Mouse (Mus musculus): Measurements from ENCODE around the gene Mapk8ip1.
A peak's percentile ranks its signal among the peaks of the same experiment; 100 is the strongest.
"Not testable (repeated sequence)": the region's sequence is repeated elsewhere in the genome, so short reads cannot be mapped to it uniquely, and the experiment has no call there.

Mapk8ip1 gene

DNA sequence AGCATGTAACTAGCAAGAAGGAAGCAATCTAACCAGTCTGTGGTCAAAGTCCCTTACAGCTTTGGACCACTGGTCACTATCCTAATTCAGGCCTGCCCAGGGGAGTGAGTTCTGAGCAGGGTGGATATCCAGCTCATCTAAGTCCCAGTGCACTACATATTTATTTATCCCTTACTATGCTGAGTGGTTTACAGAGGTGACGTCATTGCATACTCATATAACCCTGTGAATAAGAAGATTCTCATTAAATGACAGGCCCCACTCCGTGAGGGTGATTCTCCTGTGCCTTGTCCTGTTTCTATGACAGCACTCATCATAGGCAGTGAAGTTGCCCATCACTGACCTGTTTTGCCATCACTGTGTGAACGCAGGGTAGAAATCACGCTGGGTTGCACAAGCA lies 24.3 kb upstream of the Mapk8ip1 start:
- no peak for DNase-seq (ENCODE audit: low read depth, low spot score)

DNA sequence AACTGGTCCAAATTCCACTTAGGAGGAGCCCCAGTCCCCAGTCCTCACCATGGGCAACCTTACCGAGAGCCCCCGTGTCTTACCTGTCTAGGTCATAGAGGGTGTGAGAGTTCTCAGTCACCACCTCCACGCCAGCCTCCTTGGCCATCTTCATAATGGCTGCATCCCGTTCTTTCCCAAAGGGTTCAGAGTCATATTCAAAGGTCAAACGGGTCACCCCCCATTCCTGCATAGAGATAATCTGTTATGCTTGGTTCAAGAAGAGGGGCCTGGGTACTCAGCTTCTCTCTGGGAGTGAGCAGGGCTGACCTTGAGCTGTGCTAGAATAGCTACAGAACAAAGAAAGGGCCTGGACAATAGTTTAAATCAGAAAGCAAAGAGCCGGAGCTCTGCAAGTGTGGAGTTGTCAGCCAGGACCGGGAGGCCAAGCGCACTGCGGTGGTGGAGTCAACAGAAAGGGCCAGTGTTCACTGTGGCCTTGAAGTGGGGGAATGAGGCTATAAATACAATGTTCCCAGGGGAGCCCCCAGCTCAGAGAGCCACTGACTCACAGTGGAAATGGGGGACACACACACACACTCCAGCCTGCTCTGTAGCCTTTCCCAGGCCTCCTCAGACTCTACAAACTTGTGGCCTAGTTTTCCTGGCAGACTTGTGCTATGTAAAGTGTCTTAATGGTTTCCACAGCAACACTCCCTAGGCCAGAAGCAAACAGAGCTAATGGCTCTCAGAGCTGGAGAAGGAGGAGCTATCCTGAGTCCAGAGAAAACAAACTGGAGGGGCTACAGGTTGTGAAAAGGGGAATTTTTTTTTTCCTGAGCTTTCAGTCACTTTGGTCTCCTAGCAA lies 23.6 kb upstream of the Mapk8ip1 start:
- no peak for DNase-seq (ENCODE audit: low read depth, low spot score)

DNA sequence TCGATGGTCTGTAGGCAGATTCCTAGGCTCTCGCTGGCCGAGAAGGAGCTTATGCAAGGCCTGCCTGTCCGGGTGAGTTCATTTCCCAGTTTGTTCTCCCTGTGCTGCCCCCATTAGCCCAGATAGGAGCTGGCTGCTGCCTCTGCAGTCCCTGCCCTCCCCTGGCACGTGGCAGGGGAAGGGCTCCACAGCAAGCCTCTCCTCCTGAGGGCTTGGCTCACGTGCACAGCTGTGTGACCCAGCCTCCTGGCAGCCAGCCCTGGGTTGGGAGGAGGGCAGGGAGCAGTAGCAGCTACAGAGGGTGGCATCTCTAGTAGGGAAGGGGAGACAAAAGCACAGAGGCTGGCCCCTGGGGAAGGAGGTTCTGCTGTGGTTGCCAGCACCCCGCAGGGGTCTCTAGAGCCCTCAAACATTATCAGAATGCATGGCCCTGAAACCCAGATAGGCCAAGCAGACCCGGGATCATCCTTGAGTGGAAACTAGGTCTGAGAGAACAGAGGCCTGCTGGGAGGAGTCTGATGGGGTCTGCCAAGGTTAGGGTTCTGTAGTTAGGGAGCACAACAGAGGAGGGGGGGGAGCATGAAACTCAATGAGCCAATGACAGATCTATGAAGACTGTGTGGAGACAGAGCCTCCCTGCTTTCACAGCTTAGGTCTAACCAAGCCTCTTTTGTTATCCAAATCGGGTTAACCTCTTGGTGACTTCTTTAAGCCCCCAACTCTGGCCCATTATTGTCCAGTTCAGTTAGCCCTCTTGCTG lies 22.8 kb upstream of the Mapk8ip1 start:
- DNase-seq (ENCODE audit: low read depth, low spot score) = no peak

DNA sequence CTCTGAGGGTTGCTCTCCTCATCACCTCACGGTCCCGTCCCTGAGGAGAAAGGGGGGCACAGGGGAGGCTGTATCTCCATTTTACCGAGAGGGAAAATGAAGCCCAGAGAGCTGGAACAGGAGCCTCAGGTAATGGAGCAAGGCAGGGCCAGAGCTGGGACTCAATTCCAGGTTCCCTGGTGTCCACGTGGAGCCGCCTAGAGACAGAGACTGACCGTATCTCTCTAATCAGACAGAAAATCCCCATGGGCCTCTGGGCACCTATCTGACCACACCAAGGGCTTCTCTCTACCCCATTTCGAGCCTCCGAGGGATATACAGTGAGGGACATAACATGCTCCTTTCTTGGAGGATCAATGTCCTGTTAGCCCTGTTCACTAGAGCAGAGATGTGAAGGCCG lies 22.1 kb upstream of the Mapk8ip1 start:
- no peak for DNase-seq (ENCODE audit: low read depth, low spot score)

DNA sequence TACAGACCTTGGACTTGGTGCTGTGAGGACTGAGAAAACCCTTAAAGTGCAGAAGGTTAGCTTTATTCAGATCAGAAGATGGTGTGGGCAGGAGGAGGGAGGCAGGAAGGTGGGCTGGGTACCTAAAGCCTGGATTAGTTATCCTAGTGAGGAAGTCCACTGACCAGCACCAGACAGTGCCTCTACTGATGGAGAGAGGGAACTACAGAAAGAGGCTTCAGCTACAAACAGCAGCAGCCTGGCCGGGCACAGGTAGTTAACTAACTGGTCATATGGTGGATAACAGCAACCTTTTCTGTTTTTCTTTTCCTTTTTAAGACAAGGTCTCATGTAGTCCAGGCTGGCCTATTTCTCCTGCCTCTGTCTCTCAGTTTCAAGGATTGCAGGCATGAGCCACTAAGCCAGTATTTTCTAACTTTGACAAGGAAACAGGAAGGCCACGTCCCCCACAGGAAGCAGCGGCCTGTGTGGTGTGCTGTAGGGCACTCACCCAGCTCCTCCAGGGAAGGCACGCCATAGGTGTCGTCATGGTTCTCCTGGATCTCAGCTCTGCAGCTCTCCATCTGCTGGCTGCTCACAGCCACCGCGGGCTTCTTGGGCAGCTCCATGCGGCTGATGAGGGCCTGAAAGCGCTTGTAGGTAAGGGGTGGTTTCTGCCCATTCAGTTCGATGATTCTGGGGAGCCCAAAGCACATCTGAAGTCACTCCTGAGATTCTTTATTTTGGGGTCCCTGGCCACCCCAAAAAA lies 21.5 kb upstream of the Mapk8ip1 start:
- peak; percentile 21 for DNase-seq (ENCODE audit: low read depth, low spot score)

DNA sequence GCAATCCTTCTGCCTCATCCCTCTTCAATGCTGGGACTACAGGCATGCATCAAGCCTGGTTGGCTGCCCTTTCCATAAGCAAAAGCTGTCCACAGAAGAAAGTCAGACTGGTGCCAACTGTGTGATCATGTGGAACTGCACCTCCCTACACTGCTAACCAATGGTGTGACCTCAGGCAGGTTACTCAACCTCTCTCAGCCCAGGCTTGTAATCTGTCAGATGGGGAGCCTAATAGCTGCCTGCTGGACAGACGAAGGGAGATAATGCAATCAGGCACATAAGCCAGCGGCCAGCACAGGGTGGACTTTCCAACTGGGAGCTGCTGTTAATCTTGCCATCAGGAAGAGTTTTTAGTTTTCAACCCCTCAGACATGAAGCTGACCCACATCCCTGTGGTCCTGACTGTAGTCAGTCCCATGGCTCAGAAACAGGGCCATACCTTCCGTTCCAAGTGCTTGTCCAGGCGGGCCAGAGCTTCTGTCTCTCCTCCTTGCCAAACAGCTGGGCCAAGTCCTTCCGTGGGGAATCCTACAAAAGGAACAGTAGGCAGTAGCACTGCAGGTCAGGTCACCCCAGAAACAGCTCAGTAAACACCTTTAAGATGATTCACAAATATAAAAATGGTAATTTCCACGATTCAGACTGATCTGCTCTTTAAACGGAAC lies 20.8 kb upstream of the Mapk8ip1 start:
- no peak for DNase-seq (ENCODE audit: low read depth, low spot score)

DNA sequence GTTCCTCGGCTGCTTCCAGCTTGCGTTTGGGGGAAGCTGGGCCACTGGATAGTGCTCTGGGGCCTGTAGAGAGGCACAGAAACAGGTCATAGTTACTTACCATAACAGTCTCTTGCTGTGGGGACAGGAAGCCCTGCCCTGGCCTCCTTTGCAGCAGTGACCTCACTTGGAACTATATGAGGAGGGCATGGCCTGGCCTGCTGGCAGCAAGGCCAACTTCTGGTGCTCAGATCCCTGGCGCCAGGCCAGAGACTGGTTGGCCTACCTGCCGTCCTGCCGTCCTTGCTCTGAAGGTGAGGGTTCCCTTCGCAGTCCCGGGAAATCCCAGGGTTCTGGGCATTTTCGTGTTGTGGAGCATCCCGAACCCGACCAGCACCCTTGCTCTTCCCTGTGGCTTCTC lies 10.6 kb upstream of the Mapk8ip1 start:
- no peak for DNase-seq (ENCODE audit: low read depth, low spot score)

DNA sequence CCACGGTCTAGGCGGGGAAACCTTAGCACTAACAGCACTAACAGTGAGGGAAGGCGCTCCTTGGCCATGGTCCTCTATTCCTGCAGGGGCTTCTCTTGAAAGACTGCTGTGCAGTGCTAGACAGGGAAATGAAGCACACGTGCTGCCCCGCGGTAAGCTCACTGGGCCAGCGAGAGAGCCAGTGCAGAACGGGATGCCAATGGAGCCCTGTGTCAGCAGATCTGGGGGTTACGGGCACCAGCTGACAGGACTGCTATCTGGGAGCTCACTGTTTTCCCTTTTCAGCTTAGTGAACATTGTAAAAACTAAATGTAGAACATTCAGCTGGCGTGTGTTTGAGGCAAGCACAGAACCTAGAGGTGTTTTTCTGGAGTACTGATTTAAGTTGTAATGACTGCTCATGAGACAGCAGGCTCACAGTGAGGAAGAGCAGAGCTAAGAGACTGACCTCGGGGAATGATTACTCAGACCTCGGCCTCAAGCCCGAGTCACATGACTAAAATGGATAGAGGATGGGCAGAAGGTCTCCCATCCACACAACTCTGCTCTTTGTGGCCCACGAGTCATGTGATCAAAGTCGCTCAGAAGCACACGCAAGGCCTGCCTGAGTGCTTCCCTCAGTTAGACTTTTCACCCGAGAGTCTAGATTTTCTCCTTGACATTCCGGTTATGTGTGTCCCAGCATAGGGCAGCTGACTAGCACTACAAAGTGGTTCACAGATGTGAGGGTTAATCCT lies 7.4 kb upstream of the Mapk8ip1 start:
- no peak for DNase-seq (ENCODE audit: low read depth, low spot score)

DNA sequence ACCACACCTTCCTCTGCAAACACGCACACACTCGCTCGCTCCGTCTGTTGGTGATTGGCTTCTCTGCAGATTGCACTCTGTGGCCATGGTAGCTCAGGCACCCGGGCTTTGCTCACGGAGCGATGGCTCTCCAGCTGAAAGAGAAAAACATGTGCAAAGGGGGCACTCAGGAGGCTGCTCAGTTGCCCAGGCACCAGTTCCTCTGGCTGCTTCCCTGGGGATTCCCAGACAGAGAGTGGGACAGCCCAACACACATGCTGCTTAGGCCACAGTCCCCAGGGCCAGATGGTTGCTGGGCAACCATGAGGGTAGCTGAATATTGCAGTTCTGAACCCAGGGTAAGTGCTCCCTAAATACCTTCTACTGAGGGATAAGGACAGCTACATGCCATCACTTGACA lies 4.6 kb upstream of the Mapk8ip1 start:
- no peak for DNase-seq (ENCODE audit: low read depth, low spot score)

DNA sequence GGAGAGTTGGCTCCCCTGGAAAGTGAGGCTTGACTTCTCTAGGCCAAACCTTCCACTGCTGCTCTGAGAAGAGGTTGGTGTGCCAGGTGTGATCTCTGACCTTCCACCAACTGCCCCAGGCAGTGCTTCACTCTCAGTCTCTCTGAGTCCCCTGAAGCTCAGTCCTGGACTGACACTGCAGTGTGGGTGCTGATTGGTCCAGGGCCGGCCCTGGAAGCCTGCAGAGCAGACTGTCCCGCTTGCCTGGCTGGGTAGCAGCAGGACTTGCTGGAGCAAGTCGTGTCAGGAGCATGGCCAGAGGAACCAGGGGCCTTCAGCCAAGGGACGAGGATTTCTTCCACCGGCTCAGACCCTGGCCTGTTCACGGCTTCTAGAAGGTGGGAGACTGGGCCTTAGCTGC lies 3.7 kb upstream of the Mapk8ip1 start:
- no peak for DNase-seq (ENCODE audit: low read depth, low spot score)

DNA sequence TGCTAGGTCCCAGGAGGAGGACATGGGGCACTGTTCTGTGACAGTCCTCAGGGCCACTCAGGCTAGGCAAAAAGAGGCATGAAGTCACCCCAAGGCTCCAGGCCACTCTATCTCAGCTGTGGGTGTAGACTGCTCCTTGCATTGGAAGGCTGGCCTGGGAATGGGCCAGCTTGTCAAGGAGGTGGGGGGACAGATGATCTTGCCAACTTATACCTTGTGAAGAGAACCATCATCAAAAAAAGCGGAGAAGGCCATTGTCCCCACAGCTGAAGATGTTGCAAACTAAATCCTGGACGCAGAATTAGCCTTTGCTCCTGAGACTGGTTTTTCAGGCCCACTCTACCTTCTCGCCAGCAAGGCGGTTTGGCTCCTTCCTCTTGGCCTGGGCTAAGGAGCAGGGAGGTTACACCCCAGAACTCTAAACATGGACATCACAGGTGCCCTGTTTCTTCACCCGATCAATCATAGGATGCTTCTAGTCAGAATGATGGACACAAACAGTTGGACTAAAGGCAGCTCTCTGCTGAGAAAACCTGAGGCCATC lies 2.8 kb upstream of the Mapk8ip1 start:
- DNase-seq (ENCODE audit: low read depth, low spot score) = no peak

DNA sequence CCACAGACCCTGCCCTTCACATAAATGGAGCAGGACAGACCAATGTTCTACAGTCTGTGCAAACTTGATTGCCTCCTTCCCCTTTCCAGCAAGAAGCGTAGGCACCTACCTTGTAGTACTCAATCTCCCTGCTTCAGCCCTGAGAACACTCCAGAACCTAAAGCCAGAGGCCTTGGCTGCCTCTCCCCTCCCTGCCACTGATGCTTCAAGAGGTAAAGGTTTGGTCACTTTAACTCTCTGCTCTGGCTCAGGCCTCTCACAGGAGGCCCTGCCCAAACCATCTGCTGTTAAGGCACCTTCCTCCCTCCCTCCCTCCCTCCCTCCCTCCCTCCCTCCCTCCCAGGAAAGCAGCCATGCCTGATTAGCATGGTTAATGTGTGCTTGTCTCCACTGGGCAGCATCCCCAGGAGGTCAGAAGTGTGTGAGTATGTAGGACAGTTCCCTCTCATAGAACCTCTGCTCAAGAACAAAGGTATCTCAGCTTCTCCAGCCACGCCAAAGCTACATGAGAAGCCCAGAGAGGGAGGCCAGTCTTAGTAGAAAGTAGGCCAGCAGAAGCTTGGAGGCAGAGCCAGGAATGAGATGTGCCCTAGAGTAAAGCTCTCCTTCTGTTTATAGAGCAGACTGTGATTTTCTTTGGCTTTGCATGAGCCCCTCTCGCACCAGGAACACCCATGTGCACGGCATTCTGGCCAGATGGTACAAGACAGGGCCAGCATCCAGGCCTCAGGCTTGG lies 1.7 kb upstream of the Mapk8ip1 start:
- DNase-seq (ENCODE audit: low read depth, low spot score) = no peak

DNA sequence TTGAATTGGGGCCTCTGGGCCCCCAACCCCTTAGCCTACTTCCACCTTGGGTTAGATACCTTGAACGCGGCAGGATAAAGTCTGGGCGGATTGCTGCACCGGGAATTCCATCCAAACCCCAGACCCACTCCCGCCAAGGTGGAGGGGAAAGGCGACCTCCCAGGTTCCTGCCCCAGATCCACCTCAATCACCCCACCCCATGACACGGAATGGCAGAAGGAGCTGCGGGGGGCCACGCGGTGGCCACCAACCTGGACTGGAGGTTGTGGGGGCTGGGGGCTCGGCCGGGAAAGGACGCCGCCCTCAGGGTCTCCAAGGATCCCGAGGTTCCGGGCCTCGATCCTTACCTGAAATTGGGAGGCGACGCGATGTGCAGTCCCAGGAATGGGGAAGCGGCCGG lies 381 bp downstream of the Mapk8ip1 start:
- no peak for DNase-seq (ENCODE audit: low read depth, low spot score)

DNA sequence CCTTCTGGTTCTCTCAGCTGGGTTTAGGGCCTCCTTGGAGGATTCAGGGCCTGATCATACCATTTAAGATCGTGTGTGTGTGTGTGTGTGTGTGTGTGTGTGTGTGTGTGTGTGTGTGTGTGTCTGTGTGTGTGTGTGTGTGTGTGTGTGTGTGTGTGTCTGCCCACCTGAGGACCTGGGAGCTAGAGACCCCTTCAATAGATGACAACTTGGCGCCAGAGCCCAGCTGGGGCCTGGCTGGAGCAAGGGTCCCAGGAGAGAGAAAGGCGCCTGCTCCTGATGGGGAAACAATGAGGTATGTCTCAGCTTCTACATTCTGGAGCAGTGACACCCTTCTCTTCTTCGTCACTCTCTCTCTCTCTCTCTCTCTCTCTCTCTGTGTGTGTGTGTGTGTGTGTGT lies 1.2 kb downstream of the Mapk8ip1 start:
- not testable (repeated sequence) for DNase-seq (ENCODE audit: low read depth, low spot score)

DNA sequence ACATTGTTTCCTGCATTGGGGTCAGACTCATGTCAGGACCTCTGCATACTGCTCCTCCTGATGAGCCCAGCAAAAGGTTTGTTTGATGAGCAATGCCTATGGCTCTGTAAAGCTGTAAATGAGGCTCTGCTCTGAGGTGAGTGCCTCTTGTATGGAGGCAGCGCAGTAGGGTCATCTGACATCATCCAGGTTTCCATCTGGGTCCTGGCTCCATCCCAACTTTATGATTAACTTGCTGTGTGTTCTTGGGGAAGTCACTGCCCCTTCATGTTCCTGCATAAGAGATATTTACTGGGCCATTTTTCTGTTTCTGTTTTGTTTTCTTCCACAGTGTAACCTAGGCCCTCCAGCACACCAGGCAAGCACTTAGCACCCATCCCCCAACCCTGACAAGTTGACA lies 3.6 kb downstream of the Mapk8ip1 start:
- DNase-seq (ENCODE audit: low read depth, low spot score) = no peak

DNA sequence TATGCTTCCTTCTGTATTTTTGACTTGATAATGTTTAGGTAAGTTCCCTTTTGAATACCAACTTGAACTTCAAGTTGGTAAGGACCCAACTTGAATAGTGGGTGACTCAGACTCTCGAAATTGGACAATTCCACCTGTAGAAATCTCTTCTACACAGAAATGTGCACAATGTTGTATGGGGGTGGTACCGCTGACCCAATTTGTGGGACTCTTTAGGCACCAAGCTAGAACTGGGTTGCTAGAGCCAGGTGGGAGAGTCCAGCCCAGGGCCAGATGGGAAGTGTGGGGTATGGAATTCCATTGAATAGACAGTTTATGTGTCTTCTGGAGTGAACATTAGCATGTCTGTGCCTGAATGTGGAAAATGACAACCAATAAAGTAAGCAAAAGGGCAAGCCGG lies 5.5 kb downstream of the Mapk8ip1 start:
- no peak for DNase-seq (ENCODE audit: low read depth, low spot score)

DNA sequence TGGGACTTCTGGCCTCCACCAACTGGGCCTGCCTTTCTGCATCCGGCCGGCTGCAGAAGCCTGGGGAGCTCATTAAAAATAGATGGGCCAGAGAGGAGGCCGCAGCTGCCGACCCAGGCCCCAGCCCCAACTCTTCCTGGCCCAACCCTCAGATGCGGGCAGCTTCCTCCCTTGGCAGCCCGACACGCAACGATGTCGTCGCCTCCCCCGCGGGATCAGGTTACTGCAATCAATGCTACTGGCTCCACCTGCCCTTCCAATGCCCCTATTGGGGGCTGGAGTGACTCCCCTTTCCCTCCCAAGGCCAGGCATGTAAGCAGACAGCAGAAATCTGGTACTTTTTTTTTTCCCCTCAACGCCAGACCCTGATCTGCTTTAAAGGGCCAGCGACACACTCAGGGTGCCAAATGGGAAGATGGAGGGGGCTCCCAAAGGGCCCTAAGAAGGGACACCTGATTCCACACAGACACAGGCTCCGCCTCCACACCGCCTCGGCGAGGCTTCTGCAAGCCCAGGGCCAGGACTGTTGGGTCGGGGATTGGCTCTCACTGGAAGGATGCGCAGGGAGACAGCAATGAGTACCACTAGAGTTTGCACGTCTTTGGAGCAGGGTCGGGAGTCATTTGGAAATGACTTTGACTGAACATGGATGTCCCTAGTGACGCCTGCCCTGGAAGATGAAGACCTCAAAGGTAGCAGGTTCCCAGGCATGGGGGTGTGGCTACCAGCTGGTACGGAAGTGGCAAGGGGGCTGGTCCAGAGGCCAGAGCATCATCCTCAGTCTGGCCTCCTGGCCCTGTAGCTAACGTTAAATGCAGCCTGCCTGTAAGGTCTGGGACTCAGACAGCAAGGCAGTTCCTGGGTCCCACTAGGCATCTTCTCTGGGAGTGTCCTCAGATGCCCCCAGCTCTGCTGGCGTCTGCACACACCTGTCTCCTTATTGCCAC lies 8.5 kb downstream of the Mapk8ip1 start:
- DNase-seq (ENCODE audit: low read depth, low spot score) = peak; percentile 41

DNA sequence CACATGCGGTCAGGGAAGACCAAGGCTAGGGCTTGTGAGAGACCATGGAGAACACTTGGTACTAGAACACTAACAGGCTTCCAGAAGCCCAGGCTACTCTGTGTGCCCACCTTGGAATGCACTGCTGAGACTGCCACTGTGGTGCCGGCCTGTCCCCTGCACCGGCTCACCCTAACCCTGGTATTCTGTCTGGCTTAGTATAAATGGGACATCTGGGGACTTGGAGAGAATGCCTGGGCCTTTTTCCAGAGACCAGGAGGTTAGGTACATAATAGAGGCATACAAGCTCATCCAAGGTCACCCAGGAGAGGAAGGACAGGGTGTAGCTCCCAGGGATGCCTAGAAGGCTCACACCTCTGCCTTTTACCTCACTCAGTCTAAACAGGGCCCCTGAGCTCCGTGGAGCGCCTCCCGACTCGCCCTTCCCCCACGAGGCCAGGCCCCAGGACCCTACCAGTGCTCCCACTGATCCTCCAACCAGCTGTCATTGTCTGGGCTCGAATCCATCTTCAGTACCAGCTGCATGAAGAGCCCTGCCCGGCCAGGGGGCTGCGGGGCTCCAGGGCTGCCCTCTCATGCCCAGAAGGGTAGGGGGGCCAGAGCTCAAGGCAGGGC lies 9.3 kb downstream of the Mapk8ip1 start:
- no peak for DNase-seq (ENCODE audit: low read depth, low spot score)

DNA sequence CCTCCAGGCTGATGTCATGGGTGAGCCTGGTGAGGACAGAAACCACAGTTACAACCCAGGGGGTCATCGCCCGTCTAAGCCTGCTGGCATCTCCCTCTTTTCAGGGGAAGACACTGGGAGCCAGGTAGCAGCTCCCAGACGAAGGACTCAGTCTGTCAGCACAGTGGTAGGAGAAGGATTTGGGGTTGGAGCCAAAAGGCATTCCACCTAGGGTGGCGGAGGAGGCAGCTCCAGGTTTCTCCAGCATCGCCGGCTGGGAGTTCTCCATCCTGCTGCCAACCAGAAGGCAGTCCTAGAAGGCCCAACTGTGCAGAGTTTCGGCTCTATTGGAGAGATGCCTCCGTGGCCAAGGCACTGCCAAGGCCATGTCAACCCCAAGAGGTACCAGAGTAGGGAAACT lies 9.9 kb downstream of the Mapk8ip1 start:
- DNase-seq (ENCODE audit: low read depth, low spot score) = no peak
